Mouse (Mus musculus) embryo, embryonic 11.5 days (tissue): ENCODE data around the gene Rbpms2.
"Not testable (repeated sequence)": the region's sequence is repeated elsewhere in the genome, so short reads cannot be mapped to it uniquely, and the experiment has no call there.

Source experiments
- DNase-seq: peaks from one replicate; pipeline ENCODE4 v3.0.0-alpha.2; 2012; ENCODE audit warnings: low read depth, low spot score

Gene Rbpms2

GRCm38 (mm10) chr9:65619311-65619710 lies 10.1 kb upstream of the Rbpms2 start:
- DNase-seq, result no peak

- DNase-seq, result no peak
Observed at GRCm38 (mm10) chr9:65621196-65621595, 8.3 kb upstream of the Rbpms2 start.

- no peak for DNase-seq
Observed at GRCm38 (mm10) chr9:65621666-65622065, 7.8 kb upstream of the Rbpms2 start.

GRCm38 (mm10) chr9:65622826-65623225 lies 6.6 kb upstream of the Rbpms2 start:
- DNase-seq, result no peak

GRCm38 (mm10) chr9:65624266-65624665 lies 5.2 kb upstream of the Rbpms2 start:
- no peak for DNase-seq

GRCm38 (mm10) chr9:65629767-65630630 lies 551 bp downstream of the Rbpms2 start:
- peak; percentile 39 for DNase-seq

GRCm38 (mm10) chr9:65630631-65631353 lies 1.3 kb downstream of the Rbpms2 start:
- DNase-seq, result peak; percentile 30

- no peak for DNase-seq
Observed at GRCm38 (mm10) chr9:65631354-65632021, 2.0 kb downstream of the Rbpms2 start.

- no peak for DNase-seq
Observed at GRCm38 (mm10) chr9:65635766-65636165, 6.3 kb downstream of the Rbpms2 start.

GRCm38 (mm10) chr9:65636926-65637325 lies 7.5 kb downstream of the Rbpms2 start:
- no peak for DNase-seq

- DNase-seq, result no peak
Observed at GRCm38 (mm10) chr9:65639065-65639464, 9.6 kb downstream of the Rbpms2 start.

- DNase-seq, result peak; percentile 35
Observed at GRCm38 (mm10) chr9:65640838-65641410, 11.5 kb downstream of the Rbpms2 start.

GRCm38 (mm10) chr9:65641446-65642052 lies 12.1 kb downstream of the Rbpms2 start:
- DNase-seq, result no peak

- DNase-seq, result no peak
Observed at GRCm38 (mm10) chr9:65642546-65642945, 13.1 kb downstream of the Rbpms2 start.

GRCm38 (mm10) chr9:65644960-65645359 lies 15.5 kb downstream of the Rbpms2 start:
- DNase-seq, result no peak

GRCm38 (mm10) chr9:65645984-65646383 lies 16.5 kb downstream of the Rbpms2 start:
- no peak for DNase-seq

GRCm38 (mm10) chr9:65646782-65647181 lies 17.3 kb downstream of the Rbpms2 start:
- DNase-seq, result no peak

- DNase-seq, result no peak
Observed at GRCm38 (mm10) chr9:65648730-65649129, 19.3 kb downstream of the Rbpms2 start.

- DNase-seq, result no peak
Observed at GRCm38 (mm10) chr9:65649997-65650396, 20.5 kb downstream of the Rbpms2 start.

- not testable (repeated sequence) for DNase-seq
Observed at GRCm38 (mm10) chr9:65651957-65652356, 22.5 kb downstream of the Rbpms2 start.

GRCm38 (mm10) chr9:65653741-65654140 lies 24.3 kb downstream of the Rbpms2 start:
- no peak for DNase-seq
